Mouse (Mus musculus) CH12F3 (cell line): Measurements from ENCODE around the gene Pxt1.
"Not testable (repeated sequence)": the region's sequence is repeated elsewhere in the genome, so short reads cannot be mapped to it uniquely, and the experiment has no call there.

Source experiments
- in situ Hi-C: fragments of 300-500 bp; cut with MboI; formaldehyde crosslinking; loops from 2 replicates; pipeline ENCODE4 v1.14.3; 2020; ENCODE audit warnings: low sequenced_read_pairs

Gene Pxt1

GRCm38 (mm10) chr17:28943740-28944139 is at the start of gene Pxt1:
Gene Pxt1 (minus strand): TSS chr17:28943840.
- in situ Hi-C loops: no loop called here

DNA sequence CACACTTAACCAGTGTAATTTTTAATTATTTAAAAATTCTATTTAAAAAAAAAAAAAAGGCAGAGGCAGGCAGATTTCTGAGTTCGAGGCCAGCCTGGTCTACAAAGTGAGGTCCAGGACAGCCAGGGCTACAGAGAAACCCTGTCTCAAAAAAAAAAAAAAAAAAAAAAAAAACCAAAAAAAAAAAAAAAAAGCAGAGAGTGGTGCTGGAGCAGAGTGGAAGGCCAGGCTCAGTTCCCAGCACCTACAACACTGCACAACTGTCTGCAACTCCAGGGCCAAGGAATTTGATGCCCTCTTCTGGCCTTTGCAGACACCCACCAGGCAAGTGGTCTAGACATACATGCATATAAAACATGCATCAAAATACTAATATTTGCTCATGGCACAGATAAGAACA is 49.4 kb upstream of the Pxt1 start:
- in situ Hi-C loops: not testable (repeated sequence)

GRCm38 (mm10) chr17:28992105-28992504 is 48.5 kb upstream of the Pxt1 start:
- in situ Hi-C loops: no loop called here

DNA sequence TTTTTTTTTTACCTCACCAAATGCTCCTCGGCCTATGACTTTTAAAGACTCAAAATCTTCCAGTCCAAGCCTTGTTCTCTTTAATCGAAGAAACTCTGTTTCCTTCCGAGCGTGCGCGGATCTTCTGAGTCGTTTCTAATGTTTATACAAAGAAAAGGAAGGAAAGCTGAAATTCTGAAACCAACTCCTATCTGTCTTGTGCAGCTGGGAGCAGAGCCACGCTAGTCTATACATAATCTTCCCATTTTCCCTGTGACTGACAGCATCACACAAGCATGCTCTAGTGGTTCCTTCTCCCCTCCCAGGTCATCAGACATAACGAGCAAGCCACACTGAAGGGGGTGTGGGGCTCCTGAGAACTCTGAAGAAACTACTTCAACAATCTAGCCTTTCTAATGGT is 47.6 kb upstream of the Pxt1 start:
- in situ Hi-C loops: no loop called here

GRCm38 (mm10) chr17:28990060-28990459 is 46.4 kb upstream of the Pxt1 start:
- in situ Hi-C loops: no loop called here

- in situ Hi-C loops: no loop called here
These were observed 45.4 kb upstream of the Pxt1 start for GRCm38 (mm10) chr17:28988996-28989395.

DNA sequence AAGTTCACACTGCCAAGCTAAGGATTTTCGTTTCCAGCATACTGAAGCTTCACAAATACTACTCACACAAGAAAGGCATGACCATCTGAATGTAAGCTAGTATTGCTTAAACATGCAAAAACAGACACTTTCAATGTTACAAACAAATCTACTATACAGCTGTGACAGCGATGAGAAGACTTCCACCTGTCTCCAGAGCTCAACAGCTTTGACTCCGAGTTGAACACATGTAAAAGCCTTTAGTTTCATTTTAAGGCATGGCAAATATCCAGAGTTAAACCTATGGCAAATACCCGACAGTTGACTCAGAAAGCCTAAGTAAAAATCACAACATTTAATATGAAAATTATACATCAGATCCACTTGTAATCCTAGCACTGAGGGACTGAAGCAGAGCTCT is 44.7 kb upstream of the Pxt1 start:
- in situ Hi-C loops: no loop called here

DNA sequence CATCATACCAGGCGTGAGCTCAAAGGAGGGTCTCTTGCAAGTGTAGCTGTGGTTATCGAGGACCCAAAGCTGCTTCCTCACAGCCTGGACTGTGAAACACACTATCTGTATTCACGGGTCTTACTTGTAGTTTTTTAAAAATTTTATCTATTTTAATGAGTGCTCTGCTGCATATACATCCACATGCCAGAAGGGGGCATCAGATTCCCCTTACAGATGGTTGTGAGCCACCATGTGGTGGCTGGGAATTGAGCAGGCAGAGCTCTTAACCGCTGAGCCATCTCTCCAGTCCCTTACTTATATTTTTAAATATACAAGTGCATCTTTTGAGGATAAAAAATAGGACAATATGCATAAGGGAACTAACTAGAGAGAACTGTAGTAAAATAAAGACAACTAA is 44.1 kb upstream of the Pxt1 start:
- in situ Hi-C loops: no loop called here

GRCm38 (mm10) chr17:28986833-28987232 is 43.2 kb upstream of the Pxt1 start:
- in situ Hi-C loops: no loop called here

DNA sequence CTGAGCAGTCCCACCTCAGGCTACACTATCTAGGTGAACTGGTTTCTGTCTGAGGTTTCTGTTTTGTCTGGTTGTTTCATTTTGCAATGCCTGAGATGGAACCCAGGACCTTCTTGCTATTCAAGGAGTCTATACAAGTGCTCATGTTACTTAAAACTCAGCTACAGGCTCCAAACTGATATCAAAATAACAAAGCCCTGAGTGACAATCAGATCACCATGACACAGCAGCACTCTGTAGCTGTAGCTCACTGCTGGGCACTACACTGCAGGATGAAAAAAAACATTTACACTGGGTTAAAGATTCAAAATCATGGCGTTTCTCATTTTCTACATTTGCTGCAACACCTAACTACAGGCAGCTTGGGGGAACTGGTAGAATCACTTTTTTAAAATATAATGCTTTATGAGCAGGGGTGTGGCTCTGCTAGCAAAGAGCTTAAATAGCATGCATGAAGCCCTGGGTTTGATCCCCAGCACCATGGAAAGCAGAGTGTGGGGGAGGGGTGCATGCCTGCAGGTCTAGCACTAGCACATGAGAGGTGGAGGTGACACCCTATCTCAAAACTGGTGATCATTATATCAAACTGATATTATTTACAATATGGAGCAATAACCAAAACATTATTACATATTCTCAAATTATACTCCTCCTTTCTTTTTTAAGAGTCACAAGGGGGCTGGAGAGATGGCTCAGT is 41.2 kb upstream of the Pxt1 start:
- in situ Hi-C loops: no loop called here

DNA sequence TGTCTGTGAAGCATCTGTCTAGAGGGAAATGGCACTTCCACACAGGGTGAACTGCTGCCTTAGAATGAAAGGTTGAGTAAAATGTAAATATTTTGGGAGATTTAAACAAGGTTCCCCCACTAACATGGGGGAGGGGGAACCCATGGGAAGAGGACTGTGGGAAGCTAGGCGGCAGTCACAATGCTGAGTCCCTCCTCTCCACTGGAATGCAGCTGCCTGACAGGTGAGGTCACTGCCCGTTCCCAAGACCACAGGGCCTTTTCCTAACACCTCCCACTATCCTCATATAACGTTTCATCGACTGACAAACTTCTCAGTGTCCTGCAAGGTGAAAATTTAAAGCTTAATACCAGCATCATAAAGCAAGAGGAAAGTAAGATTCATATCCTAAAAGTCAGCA is 39.0 kb upstream of the Pxt1 start:
- in situ Hi-C loops: no loop called here

GRCm38 (mm10) chr17:28981081-28981480 is 37.4 kb upstream of the Pxt1 start:
- in situ Hi-C loops: no loop called here

DNA sequence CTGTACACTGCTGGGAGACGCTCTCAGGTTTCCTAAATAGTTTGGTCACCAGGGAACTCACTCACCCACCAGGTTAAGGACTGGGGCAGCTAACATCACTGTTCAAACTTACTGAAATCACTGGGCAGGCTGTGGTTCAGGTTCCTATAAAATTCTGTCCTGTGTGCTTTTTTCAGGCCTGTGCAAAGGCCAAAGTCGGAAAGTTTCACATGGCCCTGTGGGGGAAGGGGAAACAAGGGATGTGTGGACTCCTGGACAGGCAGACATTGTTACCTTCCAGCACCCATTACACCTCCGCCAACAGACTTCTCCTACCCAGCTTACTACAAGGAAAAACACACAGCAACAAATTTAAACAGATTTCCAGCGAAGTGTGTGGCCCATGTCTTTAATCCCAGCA is 35.5 kb upstream of the Pxt1 start:
- in situ Hi-C loops: no loop called here

DNA sequence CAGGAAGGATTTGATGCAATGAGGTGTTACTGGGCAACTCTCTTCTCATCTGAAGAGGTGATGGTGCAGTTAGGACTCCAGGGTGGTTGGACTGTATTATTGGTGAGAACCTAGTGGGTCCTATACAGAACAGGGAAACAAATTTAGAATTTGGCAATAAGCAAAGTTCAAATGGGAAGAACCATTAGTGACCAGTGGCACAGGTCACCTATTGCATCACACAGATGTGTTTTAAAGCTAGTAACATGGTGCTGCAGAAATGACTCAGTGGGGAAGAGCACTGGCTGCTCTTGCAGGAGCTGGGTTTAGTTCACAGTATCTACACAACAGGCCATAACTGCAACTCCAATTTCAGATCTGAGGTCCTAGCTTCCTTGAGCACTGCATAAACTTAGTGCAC is 26.5 kb upstream of the Pxt1 start:
- in situ Hi-C loops: no loop called here

GRCm38 (mm10) chr17:28967021-28967610 is 23.5 kb upstream of the Pxt1 start:
- in situ Hi-C loops: no loop called here

DNA sequence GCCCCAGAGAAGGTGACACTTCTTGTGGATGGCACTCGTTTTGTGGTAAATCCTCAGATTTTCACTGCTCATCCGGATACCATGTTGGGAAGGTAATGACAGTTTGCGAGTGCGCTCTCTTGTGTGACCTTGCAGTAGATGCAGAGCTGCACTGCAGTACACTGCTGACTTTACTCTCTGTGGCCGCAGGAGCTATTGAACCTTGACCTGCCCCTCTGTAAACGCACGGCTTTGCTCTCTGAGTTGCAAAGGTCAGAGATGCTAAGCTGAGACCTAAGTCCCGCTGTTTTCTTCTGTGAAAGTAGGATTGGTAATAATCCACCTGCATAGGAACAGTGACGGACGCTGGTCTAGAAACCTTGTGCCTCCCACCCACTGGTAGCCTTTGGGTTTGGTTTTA is 18.0 kb upstream of the Pxt1 start:
- in situ Hi-C loops: no loop called here

DNA sequence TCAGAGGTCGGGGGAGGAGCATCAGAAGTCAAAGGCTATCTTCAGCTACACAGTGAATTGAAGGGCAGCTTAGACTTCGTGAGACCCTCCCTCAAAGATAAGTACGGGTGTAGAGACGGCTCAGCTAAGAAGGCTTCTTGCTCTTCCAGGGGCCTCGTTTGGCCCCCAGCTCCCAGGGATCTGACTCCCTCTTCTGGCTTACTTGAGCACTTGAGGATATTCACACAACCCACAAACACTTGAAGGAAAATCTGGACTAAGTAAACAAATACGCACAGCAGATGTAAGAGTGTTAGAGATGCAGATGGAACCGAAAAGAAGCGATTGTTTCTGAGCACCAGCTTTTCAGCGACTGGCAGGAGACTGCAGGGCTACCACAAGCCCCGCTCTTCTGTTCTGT is 17.0 kb upstream of the Pxt1 start:
- in situ Hi-C loops: no loop called here

GRCm38 (mm10) chr17:28954416-28954815 is 10.8 kb upstream of the Pxt1 start:
- in situ Hi-C loops: no loop called here

DNA sequence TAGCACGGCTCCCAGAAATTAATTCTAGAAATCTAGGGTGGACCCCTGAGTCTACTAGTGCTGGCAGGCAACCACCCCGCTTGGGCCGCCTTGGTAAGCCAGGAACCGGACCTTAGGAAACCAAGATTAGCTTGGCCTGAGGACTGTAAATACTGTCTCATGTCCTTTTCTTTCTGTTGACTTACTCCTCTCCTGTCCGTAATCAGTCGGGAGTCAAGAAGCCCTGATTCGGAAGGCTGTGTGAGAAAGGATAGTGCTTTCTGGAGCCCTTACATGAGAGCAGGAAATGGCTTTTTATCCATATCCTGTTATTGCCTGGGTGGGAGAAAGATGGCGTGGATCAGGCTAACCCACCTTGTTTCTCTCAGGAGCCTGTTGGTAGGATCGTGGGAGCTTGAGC is 9.6 kb upstream of the Pxt1 start:
- in situ Hi-C loops: no loop called here

- in situ Hi-C loops: no loop called here
These were observed 8.5 kb upstream of the Pxt1 start, which contains the start of gene Kctd20 for GRCm38 (mm10) chr17:28951831-28952799. Gene Kctd20 (plus strand): TSS chr17:28951950.

- in situ Hi-C loops: no loop called here
These were observed 7.1 kb upstream of the Pxt1 start for GRCm38 (mm10) chr17:28950751-28951150.

DNA sequence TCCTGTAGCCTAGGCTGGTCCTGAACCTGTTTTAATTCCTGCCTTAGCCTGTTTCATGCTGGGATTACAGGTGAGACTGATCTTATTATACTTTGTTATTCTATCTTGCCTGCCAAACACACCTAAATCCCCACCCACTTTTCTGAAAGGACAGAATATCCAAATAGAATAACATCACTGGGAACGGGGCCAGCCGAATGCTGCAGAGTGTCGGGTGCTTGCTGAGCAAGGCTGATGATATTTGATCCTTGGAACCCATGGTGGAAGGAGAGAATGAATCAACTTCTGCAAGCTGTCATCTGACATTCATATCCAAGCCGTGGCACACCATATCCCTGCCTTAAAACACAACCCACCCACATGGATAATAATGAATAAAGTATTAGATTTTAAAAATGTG is 5.0 kb upstream of the Pxt1 start:
- in situ Hi-C loops: no loop called here
